Mouse (Mus musculus) layer of hippocampus, adult 8-10 months (tissue): ENCODE results near the gene Ankrd34a. TPM values are rescaled to one million over a fixed set of nuclear protein-coding genes. Genes with fewer than 3 reads are reported as not detected.
A peak's percentile ranks its signal among the peaks of the same experiment; 100 is the strongest.

Experiments used
- DNase-seq, 2 experiments: peaks; one replicate each; pipeline ENCODE4 v3.0.0; 2022; ENCODE audit warnings: low spot score in 2 of 2
- total RNA-seq, 4 experiments: library from RNA; stranded (reverse); gene quantifications; 2 replicates each; pipeline ENCODE4 v1.2.4; 2022

The Ankrd34a gene
- total RNA-seq, 4 experiments from 2014 or later = 49.5 to 56.2 (median 52.6) TPM

GRCm38 (mm10) chr3:96578561-96579238 is 17.7 kb upstream of the Ankrd34a start:
- DNase-seq = no peak

- no peak for DNase-seq
Observed at GRCm38 (mm10) chr3:96579239-96579750, 17.1 kb upstream of the Ankrd34a start.

DNA sequence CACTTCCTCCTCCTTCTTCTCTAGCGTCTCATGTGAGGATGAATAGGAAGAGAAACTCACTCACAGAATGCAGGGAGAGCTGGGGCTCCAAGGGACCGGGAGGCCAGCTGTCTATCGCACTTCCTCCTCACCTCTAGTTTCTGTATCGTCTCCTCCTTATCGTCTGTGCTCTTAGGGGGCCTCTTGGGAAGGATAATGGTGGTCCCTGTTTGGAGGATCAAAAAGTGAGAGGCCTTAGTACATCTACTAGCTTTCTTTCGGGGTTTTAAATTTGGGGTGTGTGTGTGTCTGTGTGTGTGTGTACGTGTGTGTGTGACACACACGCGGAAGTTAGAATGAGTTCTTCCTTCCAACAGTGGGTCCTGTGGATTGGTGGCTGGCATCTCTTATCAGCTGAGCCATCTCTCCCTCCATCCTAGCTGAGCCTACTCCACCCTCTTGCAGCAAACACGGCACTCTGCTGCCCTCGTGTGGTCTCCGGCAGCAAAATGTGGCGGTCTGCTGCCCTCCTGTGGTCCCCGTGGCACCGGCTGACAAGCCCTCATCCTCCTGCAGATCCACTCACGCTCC is 16.5 kb upstream of the Ankrd34a start:
- peak; percentile 88 to 93 for DNase-seq

GRCm38 (mm10) chr3:96581141-96581540 is 15.3 kb upstream of the Ankrd34a start:
- no peak for DNase-seq

DNA sequence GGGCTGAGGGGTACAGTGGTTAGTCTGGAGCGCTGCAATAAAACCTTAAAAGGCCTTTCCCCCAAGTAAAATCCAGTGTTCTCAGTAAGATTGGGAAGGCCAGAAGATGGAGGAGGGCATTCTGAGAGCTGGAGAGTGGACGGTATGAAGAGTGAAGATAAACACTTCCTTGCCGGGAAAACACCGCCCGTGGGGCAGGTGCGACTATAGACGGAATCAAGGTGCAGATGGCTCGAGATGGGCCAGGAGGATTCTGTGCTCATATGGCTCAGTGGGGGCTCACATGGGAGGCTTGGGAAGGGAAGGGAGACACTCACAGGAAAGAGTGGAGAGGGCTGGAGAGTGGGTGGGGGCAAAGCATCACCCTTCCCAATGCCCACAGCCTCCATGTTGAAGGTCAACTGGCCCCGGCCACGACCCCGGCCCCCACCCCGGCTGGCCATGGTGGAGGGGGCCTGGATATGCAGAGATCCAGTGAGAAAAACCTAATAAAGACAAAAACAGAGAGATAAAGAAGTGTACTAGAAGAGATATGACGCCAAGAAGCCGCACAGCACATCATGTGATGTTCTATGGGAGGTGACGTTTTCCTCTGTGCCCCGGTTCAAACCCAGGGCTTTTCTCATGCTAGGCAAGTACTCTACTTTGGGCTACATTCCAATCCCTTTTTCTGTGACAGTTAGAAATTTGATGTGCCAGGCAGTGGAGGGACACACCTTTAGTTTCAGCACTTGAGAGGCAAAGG is 14.5 kb upstream of the Ankrd34a start:
- no peak for DNase-seq

GRCm38 (mm10) chr3:96583386-96583785 is 13.1 kb upstream of the Ankrd34a start:
- DNase-seq = no peak

DNA sequence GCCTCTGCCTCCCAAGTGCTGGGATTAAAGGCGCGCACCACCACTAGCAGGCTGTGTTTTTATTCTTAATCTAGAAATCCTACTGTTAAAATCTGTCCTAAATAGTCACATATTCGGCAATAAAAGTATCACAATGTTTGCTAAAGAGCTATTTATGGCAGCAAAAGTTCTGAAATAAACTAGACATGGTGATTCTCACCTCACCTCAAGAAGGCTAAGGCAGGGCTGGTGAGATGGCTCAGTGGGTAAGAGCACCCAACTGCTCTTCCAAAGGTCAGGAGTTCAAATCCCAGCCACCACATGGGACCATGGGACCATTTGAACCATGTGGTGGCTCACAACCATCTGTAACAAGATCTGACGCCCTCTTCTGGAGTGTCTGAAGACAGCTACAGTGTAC is 5.8 kb upstream of the Ankrd34a start:
- DNase-seq = no peak

GRCm38 (mm10) chr3:96593374-96593773 is 3.1 kb upstream of the Ankrd34a start:
- no peak for DNase-seq

DNA sequence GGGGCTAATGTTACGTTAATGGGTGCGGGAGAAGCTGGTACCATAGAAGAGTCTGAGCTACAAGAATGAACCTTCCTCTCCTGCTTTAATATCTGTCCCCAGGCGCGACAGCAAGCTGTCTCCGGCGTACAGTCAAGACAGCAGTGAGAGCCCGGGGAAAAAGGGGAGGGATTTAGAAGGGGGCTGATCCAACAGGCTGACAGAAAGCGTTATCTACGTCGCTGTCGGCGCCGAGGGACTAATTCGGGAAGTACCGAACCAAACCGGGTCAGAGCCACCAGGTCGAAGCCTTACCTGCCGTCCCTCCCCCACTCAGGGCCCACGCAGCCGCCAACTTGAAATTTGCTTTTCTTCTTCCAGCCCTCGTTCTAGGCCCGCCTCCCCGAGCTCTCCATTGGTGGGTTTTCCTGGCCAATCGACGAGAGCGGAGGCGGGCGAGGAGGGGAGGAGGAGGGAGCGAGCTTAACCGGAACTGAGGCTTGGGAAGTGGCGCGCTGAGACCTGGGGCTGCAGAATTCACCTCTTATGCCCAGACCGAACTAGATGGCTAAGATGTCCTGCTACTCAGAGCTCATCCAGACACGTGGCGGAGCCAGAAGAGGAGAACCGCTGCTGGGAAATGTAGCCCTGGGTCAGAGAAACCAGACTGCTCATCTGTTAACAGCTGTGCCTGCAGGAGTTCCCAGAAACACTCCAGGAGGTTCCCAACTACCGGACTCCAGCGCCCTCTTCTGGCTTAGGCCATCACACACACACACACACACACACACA is 2.5 kb upstream of the Ankrd34a start, which contains the start of gene Polr3gl:
Gene Polr3gl, minus strand, starts transcription at position 392 of the 771 bp plus-strand sequence.
- peak; percentile 92 to 93 for DNase-seq

- no peak for DNase-seq
Observed at GRCm38 (mm10) chr3:96594851-96595250, 1.6 kb upstream of the Ankrd34a start.

DNA sequence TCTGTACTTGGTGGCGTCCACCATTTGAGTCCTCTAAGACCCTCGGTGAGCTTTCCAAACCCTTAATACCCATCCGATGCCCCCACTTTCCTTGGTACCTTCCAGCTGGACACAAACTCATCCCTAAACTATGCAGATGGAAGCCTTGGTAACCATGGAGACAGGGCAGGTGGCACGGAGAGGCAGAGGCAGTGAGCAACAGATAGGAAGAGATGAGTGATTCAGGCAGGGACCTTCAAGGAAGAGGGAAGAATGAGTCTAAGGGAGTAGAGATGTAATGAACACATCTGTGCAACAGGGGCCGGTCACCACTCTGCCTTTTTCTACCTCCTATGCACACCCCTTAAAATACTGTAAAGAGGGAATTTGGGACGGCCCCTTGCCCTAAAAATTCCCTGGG is 775 bp upstream of the Ankrd34a start:
- peak; percentile 51 to 60 for DNase-seq

GRCm38 (mm10) chr3:96596855-96597254 is 419 bp downstream of the Ankrd34a start:
- no peak for DNase-seq

DNA sequence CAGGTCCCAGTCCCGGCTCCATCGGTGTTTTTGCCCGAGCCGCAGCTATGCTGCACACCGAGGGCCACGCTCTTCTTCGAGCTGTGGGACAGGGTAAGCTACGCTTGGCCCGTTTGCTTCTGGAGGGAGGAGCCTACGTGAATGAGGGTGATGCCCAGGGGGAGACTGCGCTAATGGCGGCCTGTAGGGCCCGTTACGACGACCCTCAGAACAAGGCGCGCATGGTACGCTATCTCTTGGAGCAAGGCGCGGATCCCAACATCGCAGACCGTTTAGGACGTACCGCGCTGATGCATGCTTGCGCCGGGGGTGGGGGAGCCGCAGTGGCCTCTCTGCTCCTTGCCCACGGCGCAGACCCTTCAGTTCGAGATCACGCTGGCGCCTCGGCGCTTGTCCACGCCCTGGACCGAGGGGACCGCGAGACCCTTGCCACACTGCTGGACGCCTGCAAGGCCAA is 1.0 kb downstream of the Ankrd34a start:
- peak in 1 of 2 experiments; percentile 40 for DNase-seq

- peak; percentile 50 to 61 for DNase-seq
Observed at GRCm38 (mm10) chr3:96598156-96599068, 2.0 kb downstream of the Ankrd34a start.

GRCm38 (mm10) chr3:96599069-96599393 is 2.6 kb downstream of the Ankrd34a start:
- DNase-seq = no peak

DNA sequence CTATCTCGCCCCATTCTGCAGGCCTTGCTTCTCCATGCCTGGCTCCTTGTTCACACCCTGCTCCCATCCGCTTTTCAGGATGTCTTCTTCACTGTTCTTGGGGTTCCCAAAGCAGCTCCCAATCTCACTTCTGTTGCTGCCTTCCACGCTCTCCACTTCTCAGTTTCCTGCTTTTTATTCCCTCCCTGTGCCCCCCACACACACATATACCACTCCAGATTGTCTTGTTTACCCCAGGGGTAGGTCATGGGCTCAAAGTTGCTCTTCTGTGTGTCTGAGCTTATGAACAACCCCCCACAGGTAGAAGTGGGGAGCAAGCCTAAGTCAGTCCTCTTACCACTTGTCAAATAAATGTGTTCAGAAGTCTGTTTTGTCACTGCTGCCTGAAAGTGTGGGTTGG is 3.0 kb downstream of the Ankrd34a start:
- DNase-seq = no peak

DNA sequence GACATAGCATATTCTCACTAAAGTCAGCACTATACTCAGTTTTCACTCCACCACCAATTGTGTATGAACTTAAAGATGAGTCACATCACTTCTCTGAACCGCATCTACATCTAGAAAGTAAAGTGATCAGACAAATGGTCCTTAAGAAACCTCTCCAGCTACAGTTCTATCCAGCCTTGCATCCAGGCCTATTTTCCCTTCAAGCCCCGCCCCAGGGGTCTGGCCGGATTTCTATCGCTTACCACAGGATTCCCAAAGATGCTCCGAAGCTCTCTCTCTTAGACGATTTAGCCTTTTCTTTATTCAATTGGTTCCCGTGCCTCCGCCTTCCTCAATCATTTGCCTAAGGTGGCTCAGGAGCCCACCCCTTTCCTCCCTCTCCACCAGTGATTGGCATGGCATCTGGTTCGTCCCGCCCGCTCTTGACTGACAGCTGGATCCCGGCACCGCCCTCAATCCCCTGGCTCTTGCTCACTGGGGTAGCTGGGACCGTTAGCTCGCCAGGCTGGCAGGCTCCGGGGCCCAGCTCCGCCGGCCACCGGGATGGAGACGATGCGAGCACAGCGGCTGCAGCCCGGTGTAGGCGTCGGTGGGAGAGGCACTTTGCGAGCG is 4.3 kb downstream of the Ankrd34a start, which contains the start of gene Lix1l:
Gene Lix1l, plus strand, starts transcription at position 511 of the 612 bp plus-strand sequence.
- DNase-seq = peak; percentile 93 to 95

DNA sequence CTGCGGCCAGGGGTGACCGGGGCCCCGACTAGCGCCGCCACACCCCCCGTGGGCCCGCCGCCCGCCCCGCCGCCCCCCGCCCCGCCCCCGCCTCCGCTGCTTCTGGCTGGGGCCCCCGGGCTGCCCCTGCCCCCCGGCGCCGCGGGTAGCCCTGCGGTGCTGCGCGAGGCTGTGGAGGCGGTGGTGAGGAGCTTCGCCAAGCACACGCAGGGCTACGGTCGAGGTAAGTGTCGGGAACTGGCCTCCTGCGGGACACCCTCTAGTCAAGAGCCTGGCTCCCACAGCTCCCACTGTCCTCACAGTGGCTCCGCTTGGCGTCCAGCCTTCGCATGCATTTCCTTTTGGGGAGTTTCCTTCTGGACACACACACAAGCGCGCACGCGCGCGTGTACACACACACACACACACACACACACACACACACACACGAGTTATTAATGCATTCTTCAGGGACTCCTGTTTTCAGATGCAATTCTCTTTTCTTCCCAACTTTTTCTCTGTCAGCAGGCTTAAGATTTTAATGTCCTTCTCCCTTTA is 4.9 kb downstream of the Ankrd34a start:
- DNase-seq = peak in 1 of 2 experiments; percentile 68

DNA sequence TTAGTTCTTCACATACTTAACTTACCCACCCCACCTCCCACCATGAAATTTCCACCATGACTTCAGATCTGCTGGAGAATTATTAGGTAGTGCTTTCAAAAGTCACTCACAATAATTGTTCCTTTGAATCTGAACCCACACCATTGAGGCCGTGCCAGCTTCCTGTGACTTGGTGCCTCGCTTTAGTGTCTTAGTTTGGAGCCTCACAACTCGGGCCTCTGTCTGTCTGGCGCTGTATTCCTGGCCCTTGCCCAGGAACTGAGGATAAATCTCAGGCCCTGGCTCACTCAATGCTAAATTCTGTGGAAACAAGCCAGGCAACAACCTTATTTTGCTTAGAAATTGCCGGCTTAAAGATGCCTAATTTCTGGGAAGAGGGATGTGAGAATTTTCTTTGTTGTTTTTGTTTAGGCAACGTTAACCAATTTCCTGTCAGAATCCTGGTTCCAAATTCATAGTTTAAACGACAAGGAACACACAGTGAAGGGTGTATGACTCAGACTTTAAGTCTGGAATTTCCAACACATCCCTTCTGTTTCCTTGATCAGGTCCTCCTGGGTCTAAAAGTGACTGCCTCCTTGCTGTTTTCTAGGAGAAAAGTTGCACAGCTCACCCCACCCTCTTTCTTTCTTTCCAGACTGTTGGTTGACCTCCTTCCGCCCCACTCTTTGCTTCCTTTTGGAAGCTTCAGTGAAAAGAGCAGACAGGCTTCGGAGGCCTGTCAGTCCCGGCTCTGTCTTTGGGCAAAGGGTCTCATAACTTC is 5.7 kb downstream of the Ankrd34a start:
- DNase-seq = no peak
